Mouse (Mus musculus) erythroblast, adult 5-6 weeks (primary cell): ENCODE results near the gene Xkr7. TPM values are rescaled to one million over a fixed set of nuclear protein-coding genes. Genes with fewer than 3 reads are reported as not detected.

Source experiments
- total RNA-seq, 2 experiments: library from RNA; stranded (forward) in 1 of 2; stranded (reverse) in 1 of 2; fragments of 150-400 nt in 1 of 2; fragments of 200-764, 138-1000 nt in 1 of 2; gene quantifications; 2 replicates each; pipeline versions ENCODE4 v1.2.3 to v1.2.4; 2015 to 2017; ENCODE audit warnings: low replicate concordance in 2 of 2

The Xkr7 gene
- total RNA-seq, 2 experiments from 2014 or later: not detected

Other genes starting within 250 kb of the Xkr7 start
- gene Bcl2l1, start 200.1 kb upstream of the Xkr7 start, total RNA-seq (2015; ENCODE audit: low replicate concordance): 543 and 572 TPM in 2 replicates
- gene Bcl2l1, start 200.1 kb upstream of the Xkr7 start, total RNA-seq (2017; ENCODE audit: low replicate concordance): 807 and 937 TPM in 2 replicates
- 39.8 and 43.9 TPM in 2 replicates for gene Tpx2, start 183.9 kb upstream of the Xkr7 start, total RNA-seq (2015; ENCODE audit: low replicate concordance)
- 53.4 and 65.9 TPM in 2 replicates for gene Tpx2, start 183.9 kb upstream of the Xkr7 start, total RNA-seq (2017; ENCODE audit: low replicate concordance)
- not detected in 2 replicates for gene Mylk2, start 120.5 kb upstream of the Xkr7 start, total RNA-seq (2015; ENCODE audit: low replicate concordance)
- gene Mylk2, start 120.5 kb upstream of the Xkr7 start, total RNA-seq (2017; ENCODE audit: low replicate concordance): not detected in 2 replicates
- not detected in 2 replicates for gene Foxs1, start 98.6 kb upstream of the Xkr7 start, total RNA-seq (2015; ENCODE audit: low replicate concordance)
- not detected in 2 replicates for gene Foxs1, start 98.6 kb upstream of the Xkr7 start, total RNA-seq (2017; ENCODE audit: low replicate concordance)
- not detected in 2 replicates for gene Dusp15, start 80.2 kb upstream of the Xkr7 start, total RNA-seq (2015; ENCODE audit: low replicate concordance)
- gene Dusp15, start 80.2 kb upstream of the Xkr7 start, total RNA-seq (2017; ENCODE audit: low replicate concordance): 0.17 TPM in 1 of 2 replicates, not detected in the other
- 0.38 TPM in 1 of 2 replicates, not detected in the other for gene Ttll9, start 69.4 kb upstream of the Xkr7 start, total RNA-seq (2015; ENCODE audit: low replicate concordance)
- not detected in 2 replicates for gene Ttll9, start 69.4 kb upstream of the Xkr7 start, total RNA-seq (2017; ENCODE audit: low replicate concordance)
- 5.4 and 6.5 TPM in 2 replicates for gene Pdrg1, start 16.4 kb upstream of the Xkr7 start, total RNA-seq (2015; ENCODE audit: low replicate concordance)
- gene Pdrg1, start 16.4 kb upstream of the Xkr7 start, total RNA-seq (2017; ENCODE audit: low replicate concordance): 2.6 and 9.6 TPM in 2 replicates
- not detected in 2 replicates for gene Ccm2l, start 34.1 kb downstream of the Xkr7 start, total RNA-seq (2015; ENCODE audit: low replicate concordance)
- 0.28 TPM in 1 of 2 replicates, not detected in the other for gene Ccm2l, start 34.1 kb downstream of the Xkr7 start, total RNA-seq (2017; ENCODE audit: low replicate concordance)
- gene Hck, start 76.6 kb downstream of the Xkr7 start, total RNA-seq (2015; ENCODE audit: low replicate concordance): 19.2 and 46.6 TPM in 2 replicates
- 28.7 and 45.7 TPM in 2 replicates for gene Hck, start 76.6 kb downstream of the Xkr7 start, total RNA-seq (2017; ENCODE audit: low replicate concordance)
- gene Tm9sf4, start 129.5 kb downstream of the Xkr7 start, total RNA-seq (2015; ENCODE audit: low replicate concordance): 16.9 and 19.2 TPM in 2 replicates
- 14.9 and 23.3 TPM in 2 replicates for gene Tm9sf4, start 129.5 kb downstream of the Xkr7 start, total RNA-seq (2017; ENCODE audit: low replicate concordance)
- gene Tspyl3, start 193.6 kb downstream of the Xkr7 start, total RNA-seq (2015; ENCODE audit: low replicate concordance): 2.5 TPM in 2 replicates
- gene Tspyl3, start 193.6 kb downstream of the Xkr7 start, total RNA-seq (2017; ENCODE audit: low replicate concordance): 1.2 and 1.5 TPM in 2 replicates
- 33.4 and 36.8 TPM in 2 replicates for gene Plagl2, start 209.6 kb downstream of the Xkr7 start, total RNA-seq (2015; ENCODE audit: low replicate concordance)
- 8.7 and 13.2 TPM in 2 replicates for gene Plagl2, start 209.6 kb downstream of the Xkr7 start, total RNA-seq (2017; ENCODE audit: low replicate concordance)
- gene Pofut1, start 209.7 kb downstream of the Xkr7 start, total RNA-seq (2015; ENCODE audit: low replicate concordance): 1.3 and 2.5 TPM in 2 replicates
- 9.2 and 15.5 TPM in 2 replicates for gene Pofut1, start 209.7 kb downstream of the Xkr7 start, total RNA-seq (2017; ENCODE audit: low replicate concordance)